Mouse (Mus musculus): ENCODE data around the gene Smad3.

Gene Smad3

GRCm38 (mm10) chr9:63744595-63744994 lies 13.2 kb downstream of the Smad3 start:
- DNase-seq = no peak

DNA sequence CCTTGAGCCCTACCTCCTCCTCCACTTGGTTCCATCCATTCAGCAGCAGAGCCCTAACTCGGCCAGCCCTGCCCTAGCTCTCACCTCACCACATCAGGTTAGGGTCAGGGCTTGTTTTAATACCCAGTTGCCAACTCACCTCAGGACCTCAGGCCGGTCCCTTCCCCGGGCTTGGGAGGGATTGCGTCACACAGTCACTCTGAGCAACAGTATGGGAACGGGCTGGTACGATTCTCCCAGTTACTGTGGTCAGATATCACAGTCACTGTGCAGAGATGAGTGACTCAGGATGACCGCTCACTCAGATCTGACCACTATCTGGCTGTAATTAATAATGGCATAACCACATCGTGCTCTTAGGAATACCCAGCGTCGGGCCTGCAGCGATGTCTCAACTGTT lies 14.0 kb downstream of the Smad3 start:
- no peak for DNase-seq

GRCm38 (mm10) chr9:63742887-63743660 lies 14.7 kb downstream of the Smad3 start:
- no peak for DNase-seq

GRCm38 (mm10) chr9:63742318-63742717 lies 15.5 kb downstream of the Smad3 start:
- no peak for DNase-seq

DNA sequence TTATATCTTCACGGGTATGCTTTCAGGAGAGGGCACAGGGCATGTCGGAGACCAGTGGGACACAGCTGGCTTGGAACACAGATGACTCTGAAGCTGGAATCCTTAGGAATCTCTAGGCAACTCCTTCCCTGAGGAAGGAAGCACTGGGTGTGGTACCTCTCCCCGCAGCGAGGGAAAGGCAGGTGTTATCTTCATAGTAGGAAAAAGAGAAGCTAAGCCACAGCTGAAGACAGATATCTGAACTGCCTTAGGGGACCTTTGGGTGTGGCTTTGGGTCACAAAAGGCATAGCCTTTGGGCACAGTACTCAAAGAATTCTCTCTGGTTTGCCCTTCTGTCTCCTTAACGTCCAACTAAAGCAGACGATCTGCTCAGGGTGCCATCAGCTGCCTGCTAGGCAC lies 16.0 kb downstream of the Smad3 start:
- DNase-seq = no peak

DNA sequence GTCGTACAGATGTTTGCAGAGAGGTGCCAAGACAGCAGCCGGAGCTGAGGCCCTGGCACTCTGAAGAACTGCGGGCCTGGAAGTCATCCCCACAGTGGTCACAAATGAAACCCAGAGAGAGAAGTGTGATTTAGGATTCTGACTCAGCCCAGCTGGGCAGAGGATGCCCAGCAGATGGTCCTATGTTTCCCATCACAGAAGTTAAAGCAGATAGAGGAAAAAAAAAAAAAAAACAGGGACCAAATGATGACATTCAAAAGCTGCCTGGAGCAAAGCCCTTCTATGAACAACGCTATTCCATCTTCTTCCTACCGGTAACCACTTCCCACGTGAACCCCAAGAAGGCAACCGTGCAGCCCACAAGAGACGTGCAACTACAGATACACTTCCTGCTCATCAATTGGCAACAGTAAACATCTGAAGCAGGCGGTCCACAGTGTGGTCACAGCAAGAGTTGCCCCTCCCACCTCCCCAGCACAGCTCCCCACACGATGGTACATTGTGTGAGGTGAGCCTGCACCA lies 17.4 kb downstream of the Smad3 start:
- DNase-seq = no peak

DNA sequence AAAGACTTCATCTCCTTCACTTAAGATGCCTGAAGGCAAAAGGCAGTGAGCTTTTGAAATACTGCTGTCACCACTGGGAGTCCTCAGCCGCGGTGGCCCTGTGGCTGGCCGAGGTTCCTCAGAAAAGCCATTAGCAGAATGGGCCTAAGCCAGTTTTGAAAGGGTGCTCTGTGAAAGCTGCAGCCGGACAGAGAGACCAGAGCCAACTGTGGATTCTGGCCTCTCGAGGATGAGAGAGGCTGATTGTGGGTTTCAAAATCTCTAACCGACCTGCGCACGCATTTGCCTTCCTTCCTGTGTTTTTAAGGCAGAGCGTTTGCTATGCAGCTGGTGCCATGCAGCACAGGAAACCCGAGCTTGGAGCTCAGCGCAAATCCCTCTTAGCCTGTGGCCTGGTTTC lies 19.0 kb downstream of the Smad3 start:
- no peak for DNase-seq

DNA sequence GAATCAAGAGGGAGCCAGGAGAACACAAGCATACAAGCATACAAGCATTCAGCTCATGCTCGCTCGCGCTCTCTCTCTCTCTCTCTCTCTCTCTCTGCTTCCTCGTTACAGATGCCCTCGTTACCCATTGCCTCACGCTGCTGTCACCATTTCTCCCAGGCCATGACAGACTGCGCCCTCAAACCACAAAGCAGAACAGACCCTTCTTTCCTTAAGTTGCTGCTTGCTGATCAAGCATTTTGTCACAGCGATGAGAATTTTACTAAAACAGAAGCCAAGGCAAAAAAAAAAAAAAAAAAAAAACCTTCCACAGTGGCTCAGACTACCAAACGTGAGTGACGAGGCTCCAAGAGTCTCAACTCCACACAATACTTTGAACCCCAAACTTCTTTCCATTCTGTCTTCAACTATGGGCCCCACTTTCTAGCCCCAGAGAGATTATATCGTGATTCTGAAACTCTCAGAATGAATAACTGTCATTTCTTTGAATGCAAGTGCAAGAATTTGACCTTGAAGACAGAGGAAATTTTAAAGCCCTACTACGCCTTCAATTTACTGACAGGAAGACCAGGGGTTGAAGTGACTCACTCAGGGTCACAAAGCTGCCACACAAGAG lies 19.6 kb downstream of the Smad3 start:
- DNase-seq = no peak

GRCm38 (mm10) chr9:63737426-63737931 lies 20.3 kb downstream of the Smad3 start:
- peak; percentile 69 for DNase-seq

GRCm38 (mm10) chr9:63734261-63734660 lies 23.5 kb downstream of the Smad3 start:
- DNase-seq = no peak

DNA sequence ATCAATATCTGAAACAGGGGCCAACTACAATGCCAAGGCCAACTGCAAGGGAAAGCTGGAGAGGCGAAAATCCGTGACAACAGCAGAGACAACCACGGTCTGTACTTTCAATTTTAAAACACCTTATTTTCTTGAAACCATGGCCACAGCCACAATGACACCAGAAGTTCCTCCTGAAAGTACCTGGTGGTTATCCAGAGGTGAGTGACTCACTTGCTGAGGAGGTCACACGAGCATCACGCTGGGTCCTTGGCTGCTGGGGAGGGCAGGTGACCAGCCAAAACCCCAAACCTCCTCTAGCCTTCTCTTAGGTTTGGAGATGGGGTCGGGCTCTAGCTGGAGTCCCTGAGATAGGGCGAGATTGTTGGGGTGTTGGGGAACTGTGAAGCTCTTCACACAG lies 25.1 kb downstream of the Smad3 start:
- DNase-seq = no peak

GRCm38 (mm10) chr9:63731114-63731828 lies 26.5 kb downstream of the Smad3 start:
- DNase-seq = no peak

DNA sequence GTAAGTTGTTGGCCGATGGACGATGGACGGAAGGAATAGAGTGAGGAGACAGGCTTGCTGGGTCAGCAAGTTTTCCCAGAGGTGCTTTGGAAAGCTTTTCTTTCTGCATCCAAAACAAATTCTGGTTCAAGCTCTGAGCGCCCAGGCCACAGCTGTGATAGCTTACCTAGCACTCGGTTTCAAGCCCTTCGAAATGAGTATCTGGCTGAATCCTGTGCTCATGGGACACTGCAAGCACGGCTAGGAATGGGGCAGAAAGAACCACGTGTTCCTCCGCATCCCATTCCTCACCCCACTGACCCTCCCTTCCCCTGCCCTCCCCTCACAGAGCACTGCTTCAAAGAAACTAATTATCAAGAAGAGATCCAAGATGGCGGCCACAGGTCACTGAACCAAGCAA lies 28.8 kb downstream of the Smad3 start:
- DNase-seq = no peak

DNA sequence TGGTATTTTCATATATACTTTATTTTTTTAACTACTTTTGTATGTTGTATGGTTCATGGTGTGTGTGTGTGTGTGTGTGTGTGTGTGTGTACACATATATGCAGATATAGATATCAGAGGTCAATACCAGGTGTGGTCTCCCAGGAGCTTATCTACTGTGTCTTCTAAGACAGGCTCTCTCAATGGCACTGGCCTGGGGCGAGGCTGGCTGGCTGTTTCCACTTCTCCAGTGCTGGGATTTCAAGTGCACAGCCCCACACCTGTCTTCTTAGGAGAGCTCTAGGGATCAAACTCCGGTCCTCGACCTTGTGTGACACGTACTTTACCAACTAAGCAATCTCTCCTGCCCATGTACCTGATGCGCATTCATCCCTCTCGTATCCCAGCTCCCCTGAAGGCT lies 30.7 kb downstream of the Smad3 start:
- DNase-seq = no peak

GRCm38 (mm10) chr9:63726088-63727010 lies 31.4 kb downstream of the Smad3 start:
- peak; percentile 30 for DNase-seq

GRCm38 (mm10) chr9:63724750-63725149 lies 33.0 kb downstream of the Smad3 start:
- no peak for DNase-seq

DNA sequence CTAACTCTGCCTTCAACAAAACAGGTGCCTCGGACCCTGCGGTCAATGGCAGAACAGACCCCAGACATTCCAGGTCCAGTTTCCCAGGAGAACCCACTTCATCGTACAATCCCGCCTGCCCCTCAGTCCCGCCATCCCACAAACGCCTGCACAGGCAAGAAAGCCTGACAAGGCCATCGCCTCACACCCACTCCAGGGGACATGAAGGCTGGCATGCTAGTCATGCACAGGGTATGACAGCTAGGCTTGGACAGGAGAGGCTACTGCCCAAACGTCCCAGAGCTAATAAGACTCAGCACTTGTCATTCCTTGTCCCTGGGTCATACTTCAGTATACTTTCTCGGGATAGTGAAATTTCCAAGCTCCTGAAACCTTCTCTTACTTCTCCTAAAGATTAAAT lies 34.9 kb downstream of the Smad3 start:
- no peak for DNase-seq

DNA sequence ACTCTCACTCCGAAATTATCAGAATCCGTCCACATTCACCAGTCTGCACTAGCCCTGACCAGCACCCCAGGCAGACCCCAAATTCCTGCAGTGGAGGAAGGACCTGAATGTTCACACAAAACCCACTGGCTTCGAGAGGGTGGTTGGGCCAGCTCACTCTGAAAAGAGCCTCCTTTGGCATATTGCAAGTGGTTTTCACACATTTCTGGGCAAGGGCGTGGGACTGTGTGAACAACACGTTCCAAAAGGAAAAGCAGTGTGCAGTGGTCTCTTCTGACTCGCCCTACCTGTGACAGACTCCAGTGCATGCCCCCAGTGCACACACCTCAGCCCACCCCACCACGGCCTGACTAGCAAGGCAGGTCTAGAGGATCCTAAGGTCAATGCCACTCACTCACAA lies 35.4 kb downstream of the Smad3 start:
- DNase-seq = no peak

DNA sequence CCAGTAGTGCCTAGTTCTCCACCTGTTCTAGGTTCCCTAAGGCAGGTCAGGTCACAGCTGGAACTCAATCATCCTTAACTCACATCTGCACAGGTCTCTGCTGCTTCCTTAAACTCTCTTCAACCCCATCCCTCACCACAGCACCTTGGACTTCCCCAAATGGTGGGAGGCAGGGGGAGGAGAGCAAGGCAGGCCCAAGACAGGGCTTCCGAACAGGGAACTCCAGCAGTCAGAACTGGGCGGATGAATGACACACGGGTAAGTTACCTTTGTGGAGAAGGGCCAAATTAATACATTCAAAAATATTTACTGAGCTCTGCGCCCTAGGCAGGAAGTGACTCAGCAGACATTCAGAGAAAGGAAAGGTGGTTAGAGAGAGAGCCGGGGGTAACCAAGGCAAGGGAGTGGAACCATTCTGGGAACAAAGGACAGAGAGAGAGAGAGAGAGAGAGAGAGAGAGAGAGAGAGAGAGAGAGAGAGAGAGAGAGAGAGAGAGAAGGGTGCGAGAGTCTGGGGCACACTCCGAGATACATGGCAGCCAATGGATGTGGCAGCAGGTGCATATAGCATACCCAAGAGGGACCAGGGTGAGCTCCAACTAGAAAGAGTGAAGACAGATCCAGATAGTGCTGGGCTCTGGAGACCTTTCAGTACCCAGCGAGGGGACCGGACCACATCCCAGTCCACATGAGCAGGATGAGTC lies 36.1 kb downstream of the Smad3 start:
- no peak for DNase-seq

DNA sequence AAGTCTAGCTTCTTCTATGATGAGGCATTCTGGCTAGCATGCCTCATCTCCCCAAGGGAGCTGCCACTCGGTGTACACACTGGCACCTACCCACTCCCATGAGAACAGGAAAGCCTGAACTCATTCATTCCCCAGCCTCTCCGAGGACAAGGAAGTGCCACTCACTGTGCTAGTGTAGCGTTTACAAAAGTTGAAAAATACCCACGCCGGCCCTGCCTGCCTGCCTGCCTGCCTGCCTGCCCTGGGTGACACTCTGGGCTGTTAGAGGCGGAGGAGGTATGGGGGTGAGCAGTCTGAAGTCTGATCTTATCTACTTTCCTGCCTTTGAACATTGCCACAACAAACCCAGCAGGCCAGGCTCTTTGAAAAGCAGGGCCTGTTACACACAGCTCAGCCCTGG lies 37.1 kb downstream of the Smad3 start:
- no peak for DNase-seq

DNA sequence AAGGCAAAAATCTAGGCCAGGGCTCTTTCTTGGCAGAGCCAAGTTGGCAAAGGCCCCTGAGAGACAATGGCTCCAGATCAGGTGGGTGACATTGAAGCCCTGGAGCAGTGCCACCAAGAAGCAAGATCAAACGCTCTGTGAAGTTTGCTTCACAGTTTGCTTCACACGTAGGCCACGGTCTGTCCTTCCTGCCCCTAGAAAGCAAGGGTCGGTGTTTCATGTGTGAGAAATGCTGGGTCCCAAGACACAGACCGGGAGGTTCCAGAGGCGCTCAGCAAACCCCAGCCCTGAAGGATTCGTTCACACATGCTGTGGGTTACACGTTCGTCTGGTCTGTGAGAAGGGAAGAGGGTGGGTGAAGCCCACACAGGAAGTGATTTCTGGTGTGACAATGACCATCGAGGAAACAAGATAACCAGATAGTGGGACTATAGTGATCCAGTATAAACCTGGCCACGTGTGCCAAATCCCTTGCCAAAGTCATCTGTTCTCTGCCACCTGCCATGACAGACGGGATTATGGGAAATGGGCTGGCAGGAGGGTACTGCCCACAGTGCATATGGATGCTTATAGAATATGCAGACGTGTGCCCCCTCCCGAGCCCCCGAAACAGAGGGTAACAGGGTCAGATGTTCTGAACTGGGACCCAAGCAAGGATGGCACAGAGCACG lies 37.9 kb downstream of the Smad3 start:
- no peak for DNase-seq
